Mouse (Mus musculus) kidney, adult 8-10 months (tissue): ENCODE measurements around the gene Rptor.
A peak's percentile ranks its signal among the peaks of the same experiment; 100 is the strongest.

Source experiments
- DNase-seq, 2 experiments: peaks; one replicate each; pipeline ENCODE4 v3.0.0; 2022

Gene Rptor

GRCm38 (mm10) chr11:119611496-119611895, 8.8 kb downstream of the Rptor start:
- DNase-seq: no peak

- DNase-seq: no peak
Measured at GRCm38 (mm10) chr11:119612179-119612578, 9.5 kb downstream of the Rptor start.

- no peak for DNase-seq
Measured at GRCm38 (mm10) chr11:119615087-119615486, 12.4 kb downstream of the Rptor start.

- peak; percentile 5 to 33 for DNase-seq
Measured at GRCm38 (mm10) chr11:119618763-119619162, 16.1 kb downstream of the Rptor start.

- no peak for DNase-seq
Measured at GRCm38 (mm10) chr11:119621266-119621665, 18.6 kb downstream of the Rptor start.

GRCm38 (mm10) chr11:119623800-119624199, 21.1 kb downstream of the Rptor start:
- DNase-seq: no peak

- DNase-seq: peak; percentile 25 to 33
Measured at GRCm38 (mm10) chr11:119624401-119624800, 21.7 kb downstream of the Rptor start.

GRCm38 (mm10) chr11:119624955-119625354, 22.2 kb downstream of the Rptor start:
- DNase-seq: no peak

- DNase-seq: no peak
Measured at GRCm38 (mm10) chr11:119625476-119625875, 22.8 kb downstream of the Rptor start.

- DNase-seq: no peak
Measured at GRCm38 (mm10) chr11:119625943-119626342, 23.2 kb downstream of the Rptor start.

- DNase-seq: no peak
Measured at GRCm38 (mm10) chr11:119627243-119627642, 24.5 kb downstream of the Rptor start.

GRCm38 (mm10) chr11:119629072-119629471, 26.4 kb downstream of the Rptor start:
- no peak for DNase-seq

- DNase-seq: no peak
Measured at GRCm38 (mm10) chr11:119630329-119630728, 27.6 kb downstream of the Rptor start.

- DNase-seq: no peak
Measured at GRCm38 (mm10) chr11:119631222-119631870, 28.6 kb downstream of the Rptor start.

GRCm38 (mm10) chr11:119636371-119636883, 33.7 kb downstream of the Rptor start:
- no peak for DNase-seq

- DNase-seq: no peak
Measured at GRCm38 (mm10) chr11:119637519-119637918, 34.8 kb downstream of the Rptor start.

GRCm38 (mm10) chr11:119640491-119640890, 37.8 kb downstream of the Rptor start:
- no peak for DNase-seq

- DNase-seq: no peak
Measured at GRCm38 (mm10) chr11:119641831-119642381, 39.2 kb downstream of the Rptor start.

- DNase-seq: no peak
Measured at GRCm38 (mm10) chr11:119643347-119643746, 40.6 kb downstream of the Rptor start.

GRCm38 (mm10) chr11:119644140-119644539, 41.4 kb downstream of the Rptor start:
- no peak for DNase-seq

GRCm38 (mm10) chr11:119644612-119645379, 42.1 kb downstream of the Rptor start:
- DNase-seq: no peak

GRCm38 (mm10) chr11:119650456-119650855, 47.8 kb downstream of the Rptor start:
- DNase-seq: no peak

GRCm38 (mm10) chr11:119653336-119653735, 50.6 kb downstream of the Rptor start:
- DNase-seq: no peak

GRCm38 (mm10) chr11:119657534-119657933, 54.8 kb downstream of the Rptor start:
- DNase-seq: no peak
